Mouse (Mus musculus): Measurements from ENCODE around the gene Cadps.

DNA sequence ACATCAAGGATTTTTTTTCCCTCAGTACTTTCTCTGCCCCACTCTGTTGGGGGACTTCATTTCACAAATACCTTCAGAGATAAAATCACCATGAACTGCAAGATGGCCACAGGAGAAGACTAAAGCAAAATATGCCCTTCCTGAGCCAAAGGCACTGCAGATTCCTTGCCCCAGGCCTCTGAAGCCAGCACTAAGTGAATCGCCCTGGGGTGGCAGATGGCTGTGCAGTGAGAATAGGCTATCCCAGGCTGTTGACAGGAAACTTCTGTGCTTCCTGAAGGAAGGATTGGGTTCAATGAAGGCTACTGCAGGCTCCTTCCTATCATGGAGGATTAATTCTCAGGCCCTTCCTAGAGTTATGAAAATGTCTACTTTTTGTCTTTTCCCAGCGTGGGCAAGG, 268.4 kb downstream of the Cadps start:
- TF ChIP-seq POLR2A (IDR thresholded peaks at IDR 0.05; ENCODE audit: extremely low read depth, insufficient read depth, low read length), result no peak
- TF ChIP-seq CTCF (IDR thresholded peaks at IDR 0.05; ENCODE audit: low read depth, low read length), result no peak
